Mouse (Mus musculus) small intestine, adult 2 months (tissue): Measurements from ENCODE around the gene Tomm40.

Source experiments
- CTCF ChIP-seq: fragments of 200-500 bp; IDR thresholded peaks from 2 replicates; pipeline ENCODE4 v1.5.1; 2012; ENCODE audit warnings: low read depth, mild to moderate bottlenecking, control low read depth, inconsistent platforms, low read length, moderate library complexity, mixed read lengths; ENCODE audit not compliant: insufficient replicate concordance, insufficient read length; ENCODE audit errors: extremely low read depth
- POLR2A ChIP-seq: fragments of 200-500 bp; IDR thresholded peaks from 2 replicates; pipeline ENCODE4 v1.6.1; 2012; ENCODE audit warnings: low read depth, mild to moderate bottlenecking, control low read depth, inconsistent platforms, low read length, moderate library complexity

DNA sequence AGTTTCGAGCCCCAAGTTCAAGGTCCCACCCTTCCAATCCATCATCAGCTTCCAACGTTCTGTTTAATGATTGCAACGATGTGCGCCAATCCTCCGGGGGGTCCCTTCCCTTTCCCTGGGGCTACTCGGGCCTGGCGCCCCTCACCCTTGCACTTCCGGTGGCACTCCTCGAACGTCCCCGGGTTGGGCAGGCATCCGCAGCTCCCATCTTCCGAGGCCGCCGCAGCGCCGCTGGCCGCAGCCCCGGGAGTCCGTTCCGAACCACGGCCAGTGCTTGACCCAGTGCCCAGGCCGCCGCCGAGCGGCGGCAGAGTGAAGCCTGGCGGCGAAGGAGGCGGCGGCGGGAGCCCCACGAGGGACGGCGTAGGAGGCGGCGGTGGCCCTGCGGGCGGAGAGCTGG is 402 bp downstream of the Tomm40 start:
- TF ChIP-seq POLR2A (no peak), CTCF (no peak)
